ENCODE assay signal across 8 mouse cellular contexts in genomic region chr19:53140804-53141250, GRCm38 (mm10). TPM values are rescaled to one million over a fixed set of nuclear protein-coding genes. Genes with fewer than 3 reads are reported as not detected.
DNase-seq lines count a peak whose midpoint lies in the region; ATAC-seq lines count a peak whose summit lies in the region.

No protein-coding gene starts in this region.

- 2% methylated on average over 6 of the region's 6 CpGs for WGBS in lung, embryonic 15.5 days
- 6% methylated on average over 6 of the region's 6 CpGs for WGBS in embryonic facial prominence, embryonic 12.5 days
- 8% methylated on average over 6 of the region's 6 CpGs for WGBS in neural tube, embryonic 12.5 days

- H3K4me1 ChIP-seq in lung, embryonic 15.5 days: peaks cover 44% of the 10 kb centered on the region
- H3K4me1 ChIP-seq in embryonic facial prominence, embryonic 12.5 days: peaks cover 45% of the 10 kb centered on the region
- peaks cover 33% of the 10 kb centered on the region for H3K4me1 ChIP-seq in neural tube, embryonic 12.5 days

- no peak for DNase-seq in lung, postnatal 25 days (ENCODE audit: low spot score)
- DNase-seq in induced T-regulatory cell, adult 2 months (ENCODE audit: low read depth): peak; percentile 56
- no peak for DNase-seq in left cerebral cortex, adult 11 months (ENCODE audit: low spot score)
- no peak for DNase-seq in thymus, postnatal 36 days
- DNase-seq in gastrocnemius, postnatal 36 days: no peak

- peak overlapping the region; percentile 66 for H3K4me3 ChIP-seq in lung, embryonic 15.5 days
- H3K4me3 ChIP-seq in embryonic facial prominence, embryonic 12.5 days: peak overlapping the region; percentile 90
- peak overlapping the region; percentile 83 for H3K4me3 ChIP-seq in neural tube, embryonic 12.5 days

- peak overlapping the region; percentile 97 for H3K27ac ChIP-seq in lung, embryonic 15.5 days
- H3K27ac ChIP-seq in embryonic facial prominence, embryonic 12.5 days: no peak overlapping the region; the same call in 1 of the 2 replicates
- H3K27ac ChIP-seq in neural tube, embryonic 12.5 days: no peak overlapping the region

- no peak for ATAC-seq in lung, embryonic 15.5 days (ENCODE audit: borderline replicate concordance, extremely low read depth, low FRiP score, low TSS enrichment)
- ATAC-seq in embryonic facial prominence, embryonic 12.5 days (ENCODE audit: insufficient number of reproducible peaks, insufficient read depth, low FRiP score, low TSS enrichment): no peak
- ATAC-seq in neural tube, embryonic 12.5 days (ENCODE audit: low FRiP score, low read depth): no peak

- peak overlapping the region; percentile 68 for H3K9ac ChIP-seq in lung, embryonic 15.5 days
- peak overlapping the region; percentile 54 for H3K9ac ChIP-seq in embryonic facial prominence, embryonic 12.5 days
- H3K9ac ChIP-seq in neural tube, embryonic 12.5 days: peak overlapping the region; percentile 55; the same call in 1 of the 2 replicates

- no peaks in the 10 kb centered on the region for H3K36me3 ChIP-seq in lung, embryonic 15.5 days
- no peaks in the 10 kb centered on the region for H3K36me3 ChIP-seq in embryonic facial prominence, embryonic 12.5 days
- H3K36me3 ChIP-seq in neural tube, embryonic 12.5 days: no peaks in the 10 kb centered on the region

- H3K9me3 ChIP-seq in lung, embryonic 15.5 days: no peaks in the 10 kb centered on the region
- H3K9me3 ChIP-seq in embryonic facial prominence, embryonic 12.5 days: no peaks in the 10 kb centered on the region
- H3K9me3 ChIP-seq in neural tube, embryonic 12.5 days: no peaks in the 10 kb centered on the region

- no peaks in the 10 kb centered on the region for H3K27me3 ChIP-seq in lung, embryonic 15.5 days
- H3K27me3 ChIP-seq in embryonic facial prominence, embryonic 12.5 days: no peaks in the 10 kb centered on the region
- no peaks in the 10 kb centered on the region; the same call in 1 of the 2 replicates for H3K27me3 ChIP-seq in neural tube, embryonic 12.5 days (replicated peaks)

- peak overlapping the region; percentile 64 for H3K4me2 ChIP-seq in lung, embryonic 15.5 days
- peak overlapping the region; percentile 65 for H3K4me2 ChIP-seq in embryonic facial prominence, embryonic 12.5 days (replicated peaks)
- peak overlapping the region; percentile 92 for H3K4me2 ChIP-seq in neural tube, embryonic 12.5 days (replicated peaks)

- intact Hi-C loops in gastrocnemius, postnatal 36 days (cut with DNase I): loop anchor here (5.0 kb wide), 4 partner anchors 41 to 171 kb away; partner anchors contain the start of gene Mxi1

RNA-seq across cellular contexts. Expression of gene Add3, which starts 0.6 kb away (rescaled TPM):
- 106 and 109 TPM in 2 replicates for polyA plus RNA-seq in lung, embryonic 15.5 days (2015; fragmentation: Nextera tagmentation; extraction: Ambion mirVana)
- 83.4 and 90.5 TPM in 2 replicates for polyA plus RNA-seq in embryonic facial prominence, embryonic 12.5 days (2016; fragmentation: Nextera tagmentation; extraction: Ambion mirVana)
- 44.8 and 45.9 TPM in 2 replicates for polyA plus RNA-seq in neural tube, embryonic 12.5 days (2016; fragmentation: Nextera tagmentation; extraction: Ambion mirVana)
- 10 to 100 TPM; 20.0 to 20.7 TPM for total RNA-seq in gastrocnemius, postnatal 36 days (2021)
